Mouse (Mus musculus): ENCODE results near the gene Atp13a3. TPM values are rescaled to one million over a fixed set of nuclear protein-coding genes. Genes with fewer than 3 reads are reported as not detected.

Atp13a3 gene
- polyA plus RNA-seq, 1 experiment from 2014 or later = 7.2 TPM

GRCm38 (mm10) chr16:30427003-30427402 is 21.2 kb upstream of the Atp13a3 start:
- no peak for ATAC-seq (replicated peaks; ENCODE audit: extremely low read depth, insufficient read depth, low FRiP score)
- WGBS = 76% methylated on average over 5 of the region's 5 CpGs
- no peak overlapping the region for H3K9ac ChIP-seq (ENCODE audit: low read length)
- no peaks in the 10 kb centered on the region for H3K27me3 ChIP-seq (ENCODE audit: control insufficient read depth, insufficient read depth, low read length)
- peaks cover 6% of the 10 kb centered on the region; the same call in 1 of the 2 replicates for H3K4me1 ChIP-seq (ENCODE audit: control insufficient read depth, insufficient read depth, low read length)
- no peaks in the 10 kb centered on the region for H3K36me3 ChIP-seq (ENCODE audit: control insufficient read depth, insufficient read depth)
- H3K27ac ChIP-seq (ENCODE audit: low read length) = no peak overlapping the region
- no peak overlapping the region for H3K4me2 ChIP-seq (ENCODE audit: low read depth, low read length)
- H3K9me3 ChIP-seq (replicated peaks; ENCODE audit: control insufficient read depth, low read length) = no peaks in the 10 kb centered on the region
- H3K4me3 ChIP-seq (ENCODE audit: low read length) = no peak overlapping the region

- no peaks in the 10 kb centered on the region for H3K27me3 ChIP-seq (ENCODE audit: control insufficient read depth, insufficient read depth, low read length)
- H3K4me2 ChIP-seq (ENCODE audit: low read depth, low read length) = no peak overlapping the region
- no peak for ATAC-seq (replicated peaks; ENCODE audit: extremely low read depth, insufficient read depth, low FRiP score)
- no peak overlapping the region for H3K27ac ChIP-seq (ENCODE audit: low read length)
- no peaks in the 10 kb centered on the region for H3K9me3 ChIP-seq (replicated peaks; ENCODE audit: control insufficient read depth, low read length)
- peaks cover 6% of the 10 kb centered on the region; the same call in 1 of the 2 replicates for H3K4me1 ChIP-seq (ENCODE audit: control insufficient read depth, insufficient read depth, low read length)
- no peaks in the 10 kb centered on the region for H3K36me3 ChIP-seq (ENCODE audit: control insufficient read depth, insufficient read depth)
- WGBS = 52% methylated on average over 1 of the region's 1 CpGs
- no peak overlapping the region for H3K4me3 ChIP-seq (ENCODE audit: low read length)
- no peak overlapping the region for H3K9ac ChIP-seq (ENCODE audit: low read length)
Observed at GRCm38 (mm10) chr16:30425980-30426379, 20.2 kb upstream of the Atp13a3 start.

DNA sequence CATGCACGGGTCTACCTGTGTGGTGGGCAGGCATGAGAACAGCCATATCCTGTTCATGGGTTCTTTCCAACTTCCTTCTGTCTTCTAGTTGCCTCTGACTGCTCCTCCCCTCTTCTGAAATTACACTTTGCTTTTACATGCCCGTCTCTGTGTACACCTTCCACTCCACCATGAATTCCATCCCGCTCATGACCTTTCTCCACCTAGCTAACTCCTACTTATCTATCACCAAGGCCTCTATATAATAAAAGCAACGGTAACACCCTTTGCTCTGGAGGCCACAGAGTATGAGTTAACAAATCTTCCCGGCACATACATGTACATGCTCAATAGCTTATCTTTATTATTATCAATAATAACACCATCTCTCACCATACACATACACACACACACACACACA is 18.3 kb upstream of the Atp13a3 start:
- peaks cover 6% of the 10 kb centered on the region; the same call in 1 of the 2 replicates for H3K4me1 ChIP-seq (ENCODE audit: control insufficient read depth, insufficient read depth, low read length)
- no peaks in the 10 kb centered on the region for H3K36me3 ChIP-seq (ENCODE audit: control insufficient read depth, insufficient read depth)
- no peak overlapping the region for H3K4me2 ChIP-seq (ENCODE audit: low read depth, low read length)
- no peak overlapping the region for H3K9ac ChIP-seq (ENCODE audit: low read length)
- no peak overlapping the region for H3K4me3 ChIP-seq (ENCODE audit: low read length)
- no peaks in the 10 kb centered on the region for H3K9me3 ChIP-seq (replicated peaks; ENCODE audit: control insufficient read depth, low read length)
- H3K27me3 ChIP-seq (ENCODE audit: control insufficient read depth, insufficient read depth, low read length) = no peaks in the 10 kb centered on the region
- 65% methylated on average over 5 of the region's 5 CpGs for WGBS
- no peak for ATAC-seq (replicated peaks; ENCODE audit: extremely low read depth, insufficient read depth, low FRiP score)
- no peak overlapping the region for H3K27ac ChIP-seq (ENCODE audit: low read length)

- H3K4me1 ChIP-seq (ENCODE audit: control insufficient read depth, insufficient read depth, low read length) = no peaks in the 10 kb centered on the region
- no peaks in the 10 kb centered on the region for H3K27me3 ChIP-seq (ENCODE audit: control insufficient read depth, insufficient read depth, low read length)
- H3K9me3 ChIP-seq (replicated peaks; ENCODE audit: control insufficient read depth, low read length) = no peaks in the 10 kb centered on the region
- WGBS = 82% methylated on average over 2 of the region's 2 CpGs
- no peak overlapping the region for H3K4me3 ChIP-seq (ENCODE audit: low read length)
- no peaks in the 10 kb centered on the region for H3K36me3 ChIP-seq (ENCODE audit: control insufficient read depth, insufficient read depth)
- ATAC-seq (replicated peaks; ENCODE audit: extremely low read depth, insufficient read depth, low FRiP score) = no peak
- no peak overlapping the region for H3K27ac ChIP-seq (ENCODE audit: low read length)
- H3K4me2 ChIP-seq (ENCODE audit: low read depth, low read length) = no peak overlapping the region
- no peak overlapping the region for H3K9ac ChIP-seq (ENCODE audit: low read length)
Observed at GRCm38 (mm10) chr16:30416707-30417106, 10.9 kb upstream of the Atp13a3 start.

DNA sequence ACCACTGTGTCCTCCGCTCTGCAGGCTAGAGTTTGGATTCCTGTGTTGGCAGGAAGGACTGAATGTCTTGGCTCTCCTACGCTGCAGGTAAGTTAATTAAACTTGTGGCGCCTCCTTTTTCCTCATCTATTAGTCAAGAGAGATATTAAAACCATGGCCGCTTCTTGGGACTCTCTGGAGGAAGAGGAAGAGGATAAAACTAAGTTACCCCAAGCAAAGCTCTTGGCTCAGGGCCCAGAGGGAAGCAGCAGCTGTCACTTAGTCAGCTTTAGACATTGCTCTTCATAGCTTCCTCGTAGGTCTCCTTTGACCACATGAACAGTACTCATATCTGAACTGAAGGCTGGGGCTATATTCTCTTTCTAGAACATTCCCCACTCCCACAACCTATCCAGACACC is 10.5 kb upstream of the Atp13a3 start:
- H3K9ac ChIP-seq (ENCODE audit: low read length) = no peak overlapping the region
- H3K27ac ChIP-seq (ENCODE audit: low read length) = no peak overlapping the region
- H3K36me3 ChIP-seq (ENCODE audit: control insufficient read depth, insufficient read depth) = no peaks in the 10 kb centered on the region
- no peaks in the 10 kb centered on the region for H3K9me3 ChIP-seq (replicated peaks; ENCODE audit: control insufficient read depth, low read length)
- H3K4me2 ChIP-seq (ENCODE audit: low read depth, low read length) = no peak overlapping the region
- 60% methylated on average over 5 of the region's 5 CpGs for WGBS
- H3K27me3 ChIP-seq (ENCODE audit: control insufficient read depth, insufficient read depth, low read length) = no peaks in the 10 kb centered on the region
- no peak for ATAC-seq (replicated peaks; ENCODE audit: extremely low read depth, insufficient read depth, low FRiP score)
- no peak overlapping the region for H3K4me3 ChIP-seq (ENCODE audit: low read length)
- H3K4me1 ChIP-seq (ENCODE audit: control insufficient read depth, insufficient read depth, low read length) = no peaks in the 10 kb centered on the region

DNA sequence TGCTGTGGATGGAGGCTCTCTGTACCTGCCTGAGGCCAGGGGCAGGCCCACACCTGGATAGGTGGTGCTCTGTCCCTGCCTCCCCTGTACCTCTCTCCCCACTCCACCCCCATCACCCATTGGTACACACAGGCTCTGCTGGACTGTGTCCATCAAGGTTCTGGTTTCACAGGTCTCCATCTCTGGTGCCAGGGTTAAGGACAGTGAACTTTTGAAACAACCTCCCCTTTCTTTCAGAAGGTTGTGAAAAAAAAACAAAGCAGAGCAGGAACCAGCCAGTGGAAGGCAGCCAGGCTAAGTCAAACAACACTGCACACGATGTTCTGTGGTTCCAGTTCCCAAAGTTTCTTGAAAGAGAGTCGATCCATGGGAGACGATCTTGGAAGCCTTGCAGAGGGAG is 6.9 kb upstream of the Atp13a3 start:
- Histone ChIP-seq H3K4me3 (ENCODE audit: low read length) (no peak overlapping the region), H3K9me3 (replicated peaks; ENCODE audit: control insufficient read depth, low read length) (no peaks in the 10 kb centered on the region), H3K36me3 (ENCODE audit: control insufficient read depth, insufficient read depth) (no peaks in the 10 kb centered on the region), H3K27ac (ENCODE audit: low read length) (no peak overlapping the region), H3K4me2 (ENCODE audit: low read depth, low read length) (no peak overlapping the region), H3K9ac (ENCODE audit: low read length) (no peak overlapping the region), H3K27me3 (ENCODE audit: control insufficient read depth, insufficient read depth, low read length) (0 out of 2 replicates have a peak, but pooled peaks cover 2% of the 10 kb centered on the region), H3K4me1 (ENCODE audit: control insufficient read depth, insufficient read depth, low read length) (no peaks in the 10 kb centered on the region)
- 74% methylated on average over 3 of the region's 3 CpGs for WGBS
- no peak for ATAC-seq (replicated peaks; ENCODE audit: extremely low read depth, insufficient read depth, low FRiP score)

GRCm38 (mm10) chr16:30410914-30411313 is 5.1 kb upstream of the Atp13a3 start:
- Histone ChIP-seq H3K27ac (ENCODE audit: low read length) (no peak overlapping the region), H3K4me1 (ENCODE audit: control insufficient read depth, insufficient read depth, low read length) (no peaks in the 10 kb centered on the region), H3K4me3 (ENCODE audit: low read length) (no peak overlapping the region), H3K9me3 (replicated peaks; ENCODE audit: control insufficient read depth, low read length) (no peaks in the 10 kb centered on the region), H3K36me3 (ENCODE audit: control insufficient read depth, insufficient read depth) (no peaks in the 10 kb centered on the region), H3K9ac (ENCODE audit: low read length) (no peak overlapping the region), H3K27me3 (ENCODE audit: control insufficient read depth, insufficient read depth, low read length) (0 out of 2 replicates have a peak, but pooled peaks cover 2% of the 10 kb centered on the region), H3K4me2 (ENCODE audit: low read depth, low read length) (no peak overlapping the region)
- no peak for ATAC-seq (replicated peaks; ENCODE audit: extremely low read depth, insufficient read depth, low FRiP score)
- 81% methylated on average over 4 of the region's 4 CpGs for WGBS

- Histone ChIP-seq H3K27me3 (ENCODE audit: control insufficient read depth, insufficient read depth, low read length) (0 out of 2 replicates have a peak, but pooled peaks cover 2% of the 10 kb centered on the region), H3K4me3 (ENCODE audit: low read length) (no peak overlapping the region), H3K27ac (ENCODE audit: low read length) (no peak overlapping the region), H3K4me2 (ENCODE audit: low read depth, low read length) (no peak overlapping the region), H3K4me1 (ENCODE audit: control insufficient read depth, insufficient read depth, low read length) (no peaks in the 10 kb centered on the region), H3K9me3 (replicated peaks; ENCODE audit: control insufficient read depth, low read length) (no peaks in the 10 kb centered on the region), H3K9ac (ENCODE audit: low read length) (no peak overlapping the region), H3K36me3 (ENCODE audit: control insufficient read depth, insufficient read depth) (no peaks in the 10 kb centered on the region)
- 65% methylated on average over 2 of the region's 2 CpGs for WGBS
- no peak for ATAC-seq (replicated peaks; ENCODE audit: extremely low read depth, insufficient read depth, low FRiP score)
Observed at GRCm38 (mm10) chr16:30407513-30407912, 1.7 kb upstream of the Atp13a3 start.

DNA sequence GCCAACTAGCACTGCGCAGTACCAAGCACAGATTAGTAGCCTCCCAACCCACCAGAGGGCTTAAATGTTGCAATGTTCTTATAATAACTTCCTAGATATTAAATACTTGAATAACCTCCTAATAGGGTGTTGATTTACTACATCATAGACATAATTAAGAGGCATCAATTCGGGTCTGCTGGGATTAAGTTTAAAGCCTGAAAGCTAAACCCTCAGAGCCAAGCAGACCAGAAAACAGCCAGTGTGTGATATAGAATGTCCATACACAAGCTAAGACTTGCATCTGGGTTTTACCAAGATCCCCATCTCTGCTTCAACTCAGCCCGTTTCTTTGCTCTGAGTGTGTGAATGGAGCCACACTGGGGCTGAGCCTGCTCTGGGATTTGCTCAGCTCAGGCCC is 2.2 kb downstream of the Atp13a3 start:
- Histone ChIP-seq H3K4me2 (ENCODE audit: low read depth, low read length) (no peak overlapping the region), H3K9me3 (replicated peaks; ENCODE audit: control insufficient read depth, low read length) (no peaks in the 10 kb centered on the region), H3K36me3 (ENCODE audit: control insufficient read depth, insufficient read depth) (no peaks in the 10 kb centered on the region), H3K9ac (ENCODE audit: low read length) (no peak overlapping the region), H3K27ac (ENCODE audit: low read length) (no peak overlapping the region), H3K4me3 (ENCODE audit: low read length) (no peak overlapping the region), H3K27me3 (ENCODE audit: control insufficient read depth, insufficient read depth, low read length) (no peaks in the 10 kb centered on the region), H3K4me1 (ENCODE audit: control insufficient read depth, insufficient read depth, low read length) (no peaks in the 10 kb centered on the region)
- 73% methylated on average over 3 of the region's 3 CpGs for WGBS
- no peak for ATAC-seq (replicated peaks; ENCODE audit: extremely low read depth, insufficient read depth, low FRiP score)

Data from heart, embryonic 16.5 days (tissue).